Comparison of ENCODE assay signal across 15 mouse cellular contexts in the genomic region with DNA sequence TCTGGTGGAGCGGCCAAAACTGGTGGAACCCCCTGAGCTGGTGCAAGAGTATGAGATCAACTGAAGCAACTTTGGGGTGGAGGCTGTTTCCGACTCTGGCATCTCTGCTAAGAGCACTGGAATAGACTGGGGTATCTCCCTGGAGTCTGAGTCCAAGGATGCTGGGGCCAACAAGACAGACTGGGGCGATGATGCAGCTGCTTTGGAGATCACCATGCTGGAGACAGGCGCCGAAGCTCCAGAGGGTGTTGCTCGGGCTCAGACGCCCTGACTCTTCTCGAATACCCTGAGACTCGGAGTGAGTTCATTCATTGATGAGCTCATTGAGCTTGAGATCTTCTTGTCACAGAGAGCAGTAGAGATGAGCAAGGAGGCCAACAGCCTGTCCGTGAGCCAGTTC.
DNase-seq lines count a peak whose midpoint lies in the region.
"Had no signal": no experiment of that assay in that cellular context is flagged by ENCODE, and none has a peak within 500 bp of the region (broad histone marks: within the 10 kb centered on the region; RNA-seq: fewer than 3 reads in every experiment).

No protein-coding gene starts in this region.

- intact Hi-C loops in gastrocnemius, postnatal 14 days (cut with DNase I; ENCODE audit: low total_unique reads), result no loop called here

- DNase-seq in gastrocnemius, adult 18-20 months (ENCODE audit: low spot score), result peak; percentile 26
- no peak for DNase-seq in gastrocnemius, adult 8-10 months (ENCODE audit: low spot score in 2 of 2)
- peak; percentile 17 for DNase-seq in gastrocnemius, postnatal 25 days
- no peak for DNase-seq in gastrocnemius, postnatal 14 days
- peak; percentile 6 for DNase-seq in urinary bladder, postnatal 14 days (ENCODE audit: low spot score)
- DNase-seq in urinary bladder, postnatal 25 days (ENCODE audit: low spot score), result no peak
- DNase-seq: adrenal gland, adult 8-10 months; adrenal gland, postnatal 14 days; adrenal gland, postnatal 36 days; B cell, adult 2 months; cerebellum, adult 11-12 months; cerebellum, adult 2 months; cerebellum, adult 9-10 months; cerebellum, postnatal 10 days; cerebellum, postnatal 25 days had no signal

Comparison
In these comparisons a context has a peak if more than half of its experiments do, and no peak if none do; other contexts are left out.
1. DNase-seq: peak in gastrocnemius, adult 18-20 months (single experiment), gastrocnemius, postnatal 25 days (single experiment) and urinary bladder, postnatal 14 days (single experiment); none in gastrocnemius, adult 8-10 months (0 of 2), gastrocnemius, postnatal 14 days (single experiment) and urinary bladder, postnatal 25 days (single experiment).